Mouse (Mus musculus) cortical plate, adult 2 months (tissue): ENCODE measurements around the gene 1700020D05Rik. TPM values are rescaled to one million over a fixed set of nuclear protein-coding genes. Genes with fewer than 3 reads are reported as not detected.
"Not testable (repeated sequence)": the region's sequence is repeated elsewhere in the genome, so short reads cannot be mapped to it uniquely, and the experiment has no call there.

ENCODE experiments used
- H3K27ac ChIP-seq: fragments of 200-500 bp; 2 replicates; pipeline ENCODE4 v1.5.1; 2012; ENCODE audit warnings: low read length, control low read depth, inconsistent platforms; ENCODE audit not compliant: insufficient read depth
- H3K4me1 ChIP-seq: fragments of 200-500 bp; 2 replicates; pipeline ENCODE4 v1.6.1; 2011; ENCODE audit warnings: low read length; ENCODE audit not compliant: control insufficient read depth, insufficient read depth
- H3K4me3 ChIP-seq: fragments of 200-500 bp; 2 replicates; pipeline ENCODE4 v1.5.1; 2011; ENCODE audit warnings: mild to moderate bottlenecking, low read length, control low read depth; ENCODE audit not compliant: insufficient read depth
- CTCF ChIP-seq: fragments of 200-500 bp; IDR thresholded peaks from 2 replicates; pipeline ENCODE4 v1.5.1; 2011; ENCODE audit warnings: mild to moderate bottlenecking, control low read depth, low read length; ENCODE audit not compliant: insufficient read depth; ENCODE audit errors: extremely low read depth
- POLR2A ChIP-seq: fragments of 200-500 bp; IDR thresholded peaks from 2 replicates; pipeline ENCODE4 v1.6.1; 2011; ENCODE audit warnings: mild to moderate bottlenecking, low read length, control low read depth; ENCODE audit not compliant: insufficient read depth; ENCODE audit errors: extremely low read depth
- polyA plus RNA-seq: library from polyadenylated mRNA; depleted of rRNA; stranded (reverse); fragments of >200 nt; gene quantifications from 2 replicates; pipeline ENCODE4 v1.2.3, GENCODE M21; 2012

The 1700020D05Rik gene
- polyA plus RNA-seq, 1 experiment = 4.7 TPM

DNA sequence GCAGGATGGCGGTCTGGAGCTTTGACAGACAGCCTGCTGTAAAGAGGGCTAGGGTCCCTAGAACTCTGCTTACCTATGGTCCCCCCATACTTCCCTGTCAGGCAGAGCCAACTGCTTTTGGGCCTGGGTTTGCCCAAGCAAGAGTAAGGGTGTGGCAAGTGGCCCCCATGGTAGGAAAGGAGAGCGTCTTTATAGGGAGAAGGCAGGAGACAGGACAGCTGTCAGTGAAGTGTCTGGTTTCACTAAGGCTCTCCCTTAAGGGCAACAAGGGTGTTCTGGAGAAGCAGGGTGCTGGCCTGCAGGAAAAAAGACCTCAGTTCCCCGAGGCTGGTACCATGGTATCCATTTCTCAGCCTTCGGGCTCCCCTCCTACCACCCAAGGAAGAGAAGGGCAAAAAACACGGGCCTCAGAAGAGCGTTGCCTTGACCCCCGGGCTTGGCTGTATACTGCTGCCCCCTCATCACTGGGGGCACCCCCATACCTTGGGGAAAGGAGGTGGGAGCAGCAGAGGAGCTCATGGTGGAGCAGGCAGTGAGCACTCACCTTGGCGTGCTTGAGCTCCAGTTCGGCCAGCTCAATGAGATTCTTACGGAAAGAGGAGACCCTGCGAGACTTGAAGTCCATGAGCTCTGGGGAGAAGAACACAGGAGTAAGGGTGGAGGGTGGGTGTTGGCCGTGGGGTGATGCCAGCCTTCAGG, 8.1 kb downstream of the 1700020D05Rik start:
- no peak for TF ChIP-seq CTCF
- TF ChIP-seq POLR2A = no peak
- Histone ChIP-seq H3K4me3 (no peak overlapping the region), H3K27ac (no peak overlapping the region), H3K4me1 (0 out of 2 replicates have a peak, but pooled peaks cover 2% of the 10 kb centered on the region)

DNA sequence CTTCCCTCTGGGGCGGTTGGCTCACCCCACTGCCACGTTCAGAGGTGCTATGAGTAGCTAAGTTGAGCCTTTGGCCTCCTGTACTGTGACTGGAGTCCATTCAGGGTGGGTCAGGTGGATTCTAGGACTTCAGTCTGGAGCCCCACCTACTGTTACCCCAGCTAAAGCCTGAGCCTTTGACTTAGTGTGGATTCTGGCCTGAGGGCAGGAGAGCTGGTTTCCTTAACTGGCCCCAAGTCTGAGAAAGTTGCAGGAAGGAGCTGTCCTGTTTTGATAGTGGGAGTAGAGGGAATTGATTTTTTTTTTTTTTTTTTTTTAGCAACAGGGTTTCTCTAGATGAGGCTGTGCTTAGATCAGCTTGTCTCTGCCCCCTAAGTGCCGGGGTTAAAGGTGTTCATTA, 9.3 kb downstream of the 1700020D05Rik start:
- H3K4me1 ChIP-seq = 0 out of 2 replicates have a peak, but pooled peaks cover 2% of the 10 kb centered on the region
- TF ChIP-seq CTCF = no peak
- no peak for TF ChIP-seq POLR2A
- no peak overlapping the region for H3K4me3 ChIP-seq

DNA sequence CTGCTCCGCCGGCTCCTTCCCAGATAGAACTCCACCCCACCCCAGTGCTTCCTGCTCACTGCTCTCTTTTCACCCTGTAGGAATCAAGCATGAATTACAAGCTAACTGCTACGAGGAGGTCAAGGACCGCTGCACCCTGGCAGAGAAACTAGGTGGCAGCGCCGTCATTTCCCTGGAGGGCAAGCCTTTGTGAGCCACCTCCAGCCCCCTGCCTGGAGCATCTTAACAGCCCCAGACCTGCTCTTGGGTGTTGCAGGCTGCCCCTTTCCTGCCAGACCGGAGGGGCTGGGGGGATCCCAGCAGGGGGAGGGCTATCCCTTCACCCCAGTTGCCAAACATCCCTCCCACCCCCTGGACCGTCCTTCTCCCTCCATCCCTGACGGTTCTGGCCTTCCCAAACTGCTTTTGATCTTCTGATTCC, 10.3 kb downstream of the 1700020D05Rik start:
- not testable (repeated sequence) for H3K4me3 ChIP-seq, H3K27ac ChIP-seq, H3K4me1 ChIP-seq

More for the DNA sequence above, 9.3 kb downstream of the 1700020D05Rik start:
- no peak overlapping the region for H3K27ac ChIP-seq

DNA sequence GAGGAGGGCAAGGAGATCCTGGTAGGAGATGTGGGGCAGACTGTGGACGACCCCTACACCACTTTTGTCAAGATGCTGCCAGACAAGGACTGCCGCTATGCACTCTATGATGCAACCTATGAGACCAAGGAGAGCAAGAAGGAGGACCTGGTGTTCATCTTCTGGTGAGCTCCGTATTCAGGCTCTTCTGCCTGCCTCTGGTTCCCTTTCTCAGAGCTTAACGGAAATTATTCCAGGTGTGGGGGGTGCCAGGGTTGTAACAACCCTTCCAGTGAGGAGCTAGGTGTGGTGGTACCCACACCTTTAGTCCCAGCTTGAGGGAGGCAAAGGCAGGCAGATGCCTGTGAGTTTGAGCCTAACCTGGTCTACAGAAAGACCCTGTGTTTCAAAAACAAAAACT, 10.9 kb downstream of the 1700020D05Rik start:
- Histone ChIP-seq H3K4me1 (peaks cover 2% of the 10 kb centered on the region; the same call in 1 of the 2 replicates), H3K4me3 (no peak overlapping the region), H3K27ac (no peak overlapping the region)
- no peak for TF ChIP-seq CTCF
- no peak for TF ChIP-seq POLR2A

DNA sequence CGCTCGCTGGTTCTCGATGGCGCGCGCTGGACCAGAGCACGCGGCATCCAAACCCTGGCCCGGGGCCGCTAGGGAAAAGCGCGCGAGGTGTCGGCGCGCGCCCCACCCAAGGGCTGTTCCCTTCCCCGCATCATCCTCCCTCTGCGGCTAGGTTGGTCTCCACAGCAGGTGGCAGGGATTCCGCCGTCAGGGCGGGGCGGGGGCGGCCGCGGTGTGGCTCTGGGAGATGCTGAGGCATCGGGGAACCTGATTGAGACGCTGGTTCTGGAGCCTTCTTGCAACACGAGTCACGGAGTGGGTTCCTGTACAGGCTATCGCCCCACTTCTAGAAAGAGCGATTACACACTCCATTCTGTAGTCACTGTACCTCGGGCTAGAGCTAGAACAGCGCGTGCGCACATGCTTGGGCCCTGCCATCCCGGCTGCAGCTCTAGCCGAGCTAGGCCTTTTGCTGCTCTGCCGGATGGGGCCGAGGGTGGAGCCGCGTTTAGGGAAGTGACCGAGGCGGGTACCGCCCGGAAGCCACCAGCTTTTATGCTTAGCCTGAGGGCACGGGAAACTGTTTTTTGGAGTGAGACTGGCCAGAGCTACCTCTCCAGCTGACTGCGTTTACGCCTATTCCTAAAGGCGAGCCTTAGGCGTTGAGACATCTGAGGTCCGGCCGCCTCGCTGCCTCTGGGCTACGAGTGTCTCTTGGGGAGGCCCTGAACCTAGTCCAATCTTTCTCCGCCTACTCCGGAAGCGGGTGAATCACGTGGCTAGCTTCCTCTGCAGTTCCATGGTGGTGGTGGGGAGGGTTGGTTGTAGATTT, 12.5 kb downstream of the 1700020D05Rik start:
- H3K27ac ChIP-seq = peak overlapping the region; percentile 98
- H3K4me1 ChIP-seq = peaks cover 4% of the 10 kb centered on the region; the same call in 1 of the 2 replicates
- H3K4me3 ChIP-seq = peak overlapping the region; percentile 71
- TF ChIP-seq CTCF (no peak), POLR2A (peak; percentile 81; the same call in 1 of the 2 replicates)

DNA sequence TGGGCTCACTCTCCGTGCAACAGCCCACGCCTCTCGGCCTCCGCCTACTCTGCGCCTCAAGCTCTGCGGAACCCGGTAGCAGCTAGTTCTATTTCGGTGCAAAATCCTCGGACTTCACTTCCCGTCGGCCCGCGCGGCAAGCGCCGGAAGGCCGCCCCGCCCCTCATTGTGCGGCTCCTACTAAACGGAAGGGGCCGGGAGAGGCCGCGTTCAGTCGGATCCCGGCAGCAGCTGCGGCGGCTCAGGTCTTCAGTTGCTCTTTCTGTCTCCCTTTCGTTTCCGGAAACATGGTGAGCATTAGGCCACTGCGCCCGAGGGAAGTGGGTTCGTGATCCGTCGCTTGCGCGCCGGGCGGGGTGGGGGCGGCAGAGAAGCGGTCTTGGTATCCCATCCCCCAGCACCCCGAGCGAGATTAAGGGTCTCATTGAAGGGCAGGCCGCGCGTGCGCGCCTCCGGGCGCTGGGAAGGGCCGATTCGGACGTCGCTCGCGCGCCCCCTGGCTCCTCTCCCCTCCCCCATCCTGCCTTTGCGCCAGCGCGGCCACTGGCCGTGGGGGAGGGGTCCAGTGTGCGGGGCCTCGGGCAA, 13.2 kb downstream of the 1700020D05Rik start, which contains the start of gene Cfl1:
Gene Cfl1, plus strand, starts transcription at position 143 of the 585 bp plus-strand sequence.
- Histone ChIP-seq H3K4me1 (peaks cover 4% of the 10 kb centered on the region; the same call in 1 of the 2 replicates), H3K27ac (peak within 1 kb of the TSS; percentile 98), H3K4me3 (peak within 1 kb of the TSS; percentile 71)
- TF ChIP-seq POLR2A (peak; percentile 92), CTCF (no peak)

DNA sequence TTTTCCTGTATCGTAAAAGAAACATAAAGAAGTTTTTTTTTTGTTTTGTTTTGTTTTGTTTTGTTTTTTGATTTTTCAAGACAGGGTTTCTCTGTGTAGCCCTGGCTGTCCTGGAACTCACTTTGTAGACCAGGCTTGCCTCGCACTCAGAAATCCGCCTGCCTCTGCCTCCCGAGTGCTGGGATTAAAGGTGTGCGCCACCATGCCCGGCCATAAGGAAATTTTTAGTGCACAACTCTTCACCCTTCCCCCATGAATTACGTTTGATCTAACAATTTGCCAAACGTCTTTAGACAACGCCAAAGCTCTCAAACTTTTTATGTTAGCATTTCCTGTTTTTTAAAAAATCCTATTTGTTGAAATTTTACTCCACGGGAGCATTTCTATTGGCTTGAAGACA, 13.9 kb downstream of the 1700020D05Rik start:
- not testable (repeated sequence) for H3K4me1 ChIP-seq
- peak overlapping the region; percentile 71; the same call in 1 of the 2 replicates for H3K4me3 ChIP-seq
- H3K27ac ChIP-seq = peak overlapping the region; percentile 97

DNA sequence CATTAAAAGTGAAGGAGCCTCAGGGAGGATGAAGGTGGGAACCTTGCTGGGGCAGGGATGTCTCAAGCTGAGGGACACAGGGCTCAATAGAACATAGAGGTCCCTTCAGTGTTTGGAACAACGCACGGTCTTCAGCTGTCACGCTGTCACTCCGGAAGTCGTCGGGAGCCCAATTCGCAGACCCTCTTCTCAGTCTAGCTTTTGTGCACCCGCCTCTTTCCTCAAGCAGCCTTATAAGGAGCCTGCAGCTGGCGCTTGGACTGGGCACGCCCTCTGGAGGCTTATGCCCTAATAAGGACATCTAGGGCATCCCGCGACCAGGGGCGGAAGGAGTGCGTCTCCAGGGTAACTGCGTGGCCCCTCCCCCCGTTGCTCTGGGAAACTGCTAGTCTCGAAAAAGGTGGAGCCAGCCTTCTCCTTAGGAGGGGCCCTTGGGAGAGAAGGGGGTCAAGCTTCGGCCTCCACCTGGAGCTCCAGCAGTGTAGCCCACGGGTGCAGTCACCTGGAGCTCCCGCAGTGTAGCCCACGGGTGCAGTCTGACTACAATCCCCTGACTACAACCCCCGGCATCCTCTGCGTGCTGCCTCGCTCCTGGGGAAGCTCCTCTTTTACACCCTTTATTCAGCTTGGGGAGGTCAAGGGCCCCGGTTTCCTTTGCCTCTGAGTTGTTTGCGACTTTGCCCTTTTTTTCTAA, 14.6 kb downstream of the 1700020D05Rik start:
- H3K27ac ChIP-seq = peak overlapping the region; percentile 97
- H3K4me1 ChIP-seq = peaks cover 4% of the 10 kb centered on the region; the same call in 1 of the 2 replicates
- peak; percentile 90 for TF ChIP-seq POLR2A
- no peak for TF ChIP-seq CTCF
- peak overlapping the region; percentile 26 for H3K4me3 ChIP-seq
